Mouse (Mus musculus): Measurements from ENCODE around the gene Ahdc1.

DNA sequence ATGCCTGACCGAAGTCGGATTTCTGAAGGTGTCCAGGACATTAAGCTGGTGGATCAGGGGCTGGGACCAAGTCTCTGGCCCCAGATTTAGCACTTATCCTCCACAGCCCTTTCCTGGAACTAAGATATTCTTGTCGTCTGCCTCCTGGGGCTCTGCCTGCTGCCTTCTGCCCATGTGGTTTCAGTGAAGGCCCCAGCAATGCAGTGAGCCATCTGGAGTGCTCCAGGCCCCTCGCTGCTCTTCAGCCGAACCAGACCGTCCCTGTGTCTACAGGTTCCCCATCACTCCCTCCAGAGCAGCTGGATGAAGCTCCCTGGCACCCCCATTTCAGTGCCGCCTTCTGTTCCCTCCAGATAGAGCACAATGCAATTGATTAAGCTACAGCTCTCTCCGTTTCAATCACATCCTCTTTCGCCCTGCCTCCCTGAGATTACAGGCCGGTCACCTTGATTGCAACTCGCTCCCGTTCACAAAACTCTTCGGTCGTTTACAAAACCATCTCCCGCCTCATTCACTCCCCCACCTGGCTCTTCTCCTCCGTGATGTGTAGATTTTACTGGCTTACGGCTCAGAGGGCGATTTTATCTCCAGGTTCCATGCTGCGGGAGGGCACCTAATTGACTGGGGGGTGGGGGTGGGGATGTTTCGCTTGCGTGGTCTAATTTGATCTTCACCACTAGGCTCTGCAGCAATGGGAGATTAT is 7.6 kb upstream of the Ahdc1 start:
- TF ChIP-seq POLR2A (IDR thresholded peaks at IDR 0.05; ENCODE audit: insufficient read length, low read depth) (no peak), POLR2AphosphoS2 (IDR thresholded peaks at IDR 0.05; ENCODE audit: insufficient read length, low read depth) (no peak), MAX (IDR thresholded peaks at IDR 0.05; ENCODE audit: low read depth) (no peak), REST (IDR thresholded peaks at IDR 0.05; ENCODE audit: insufficient read depth, insufficient read length) (no peak), TCF12 (IDR thresholded peaks at IDR 0.05; ENCODE audit: insufficient read depth, poor library complexity, severe bottlenecking) (no peak), MYOD1 (IDR thresholded peaks at IDR 0.05; ENCODE audit: control insufficient read depth in 1 of 3, insufficient read length in 2 of 3, low read depth in 2 of 3) (no peak), USF1 (IDR thresholded peaks at IDR 0.05; ENCODE audit: low read depth) (no peak), E2F4 (IDR thresholded peaks at IDR 0.05; ENCODE audit: insufficient read depth) (no peak), SRF (IDR thresholded peaks at IDR 0.05; ENCODE audit: control insufficient read depth, insufficient read length, low read depth) (no peak), MYOG (IDR thresholded peaks at IDR 0.05; ENCODE audit: control insufficient read depth in 1 of 3, insufficient read depth in 1 of 3, insufficient read length in 2 of 3, low read depth in 2 of 3) (no peak), TCF3 (IDR thresholded peaks at IDR 0.05; ENCODE audit: insufficient read length, low read depth) (no peak), CEBPB (IDR thresholded peaks at IDR 0.05; ENCODE audit: insufficient read depth, poor library complexity, severe bottlenecking) (no peak)

All from myocyte (in vitro differentiated cells).